Mouse (Mus musculus) spleen, postnatal 10 days (tissue): ENCODE data around the gene Col19a1.
"Not testable (repeated sequence)": the region's sequence is repeated elsewhere in the genome, so short reads cannot be mapped to it uniquely, and the experiment has no call there.

Source experiments
- DNase-seq, 2 experiments: peaks; one replicate each; pipeline ENCODE4 v3.0.0; 2021 to 2022; ENCODE audit warnings: low spot score in 2 of 2

Gene Col19a1

DNA sequence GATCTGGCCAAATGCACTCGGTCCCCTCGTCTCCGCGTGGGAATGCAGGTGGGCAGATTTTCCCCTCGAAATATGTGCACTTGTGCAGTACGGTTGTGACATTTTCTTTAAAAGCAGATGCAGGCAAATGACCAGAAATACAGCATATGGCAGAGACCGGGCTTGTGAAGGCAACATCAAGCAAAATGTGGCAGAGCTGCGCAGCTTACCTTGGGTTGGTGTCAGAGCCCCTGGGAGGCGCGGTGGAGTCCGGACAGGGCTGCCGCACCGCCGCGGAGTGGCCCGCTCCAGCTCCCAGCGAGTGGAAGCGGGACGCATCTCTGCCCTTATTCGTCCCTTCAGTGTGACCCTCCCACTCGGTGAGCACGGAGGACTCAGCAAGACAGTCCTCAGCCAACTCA lies at the start of gene Col19a1:
Col19a1 (minus strand) TSS at position 332 of the 401 bp plus-strand sequence.
- DNase-seq, result peak in 1 of 2 experiments; percentile 12

DNA sequence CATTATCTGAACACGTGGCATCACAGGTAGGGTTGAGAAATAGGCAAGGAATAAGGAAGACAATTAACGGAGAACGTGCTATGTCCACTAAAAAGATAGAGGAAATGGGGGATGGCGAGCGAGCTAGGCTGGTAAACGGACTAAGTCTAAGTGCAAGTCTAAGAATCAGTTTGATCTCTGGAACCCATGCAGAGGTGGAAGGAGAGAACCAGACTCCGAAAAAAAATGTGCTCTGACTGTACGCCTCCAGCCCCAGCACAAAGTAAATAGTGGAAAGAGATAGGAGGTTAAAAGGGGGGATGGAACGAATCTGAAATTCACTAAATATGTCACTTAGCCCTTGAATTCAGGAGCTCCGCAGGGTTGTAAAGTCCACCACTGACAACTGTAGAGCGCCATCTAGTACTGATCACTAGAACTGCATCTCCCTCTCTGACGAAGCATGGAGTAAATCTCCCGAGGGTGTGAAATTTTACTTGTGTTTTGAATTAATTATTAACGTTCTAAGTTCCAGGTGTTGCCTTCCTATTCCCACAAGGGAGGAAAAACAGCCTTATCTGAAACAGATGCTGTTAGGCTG lies 46.4 kb upstream of the Col19a1 start:
- no peak for DNase-seq

DNA sequence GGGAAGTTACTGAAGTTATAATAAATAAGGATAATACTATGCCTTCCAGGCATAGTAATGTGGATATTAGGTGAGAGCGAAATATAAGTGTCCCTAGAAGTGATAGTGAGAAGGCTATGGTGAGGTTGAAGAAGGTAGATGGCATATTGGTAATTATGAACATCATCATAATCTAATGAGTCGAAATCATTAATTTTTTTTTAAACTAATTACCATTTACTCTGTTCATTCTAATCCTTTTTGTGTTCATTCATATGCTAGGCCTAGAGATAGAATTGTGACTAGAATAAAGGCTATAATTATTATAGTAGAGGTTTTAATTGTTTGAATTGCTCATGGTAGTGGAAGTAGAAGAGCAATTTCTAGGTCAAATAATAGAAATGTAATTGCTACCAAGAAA lies 25.3 kb upstream of the Col19a1 start:
- not testable (repeated sequence) for DNase-seq

DNA sequence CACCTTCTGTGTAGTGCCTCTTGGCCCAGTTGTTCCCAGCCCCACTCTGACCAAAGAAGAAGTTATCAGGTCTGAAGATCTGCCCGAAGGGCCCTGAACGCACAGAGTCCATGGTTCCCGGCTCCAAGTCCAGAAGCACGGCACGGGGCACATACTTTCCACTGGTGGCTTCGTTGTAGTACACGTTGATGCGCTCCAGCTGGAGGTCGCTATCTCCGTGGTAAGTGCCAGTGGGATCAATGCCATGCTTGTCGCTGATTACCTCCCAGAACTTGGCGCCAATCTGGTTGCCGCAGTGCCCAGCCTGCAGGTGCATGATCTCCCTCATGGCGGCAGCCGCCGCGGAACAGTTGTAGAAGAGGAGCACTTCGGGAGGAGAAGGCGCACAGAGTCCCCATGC lies 7.8 kb upstream of the Col19a1 start:
- DNase-seq, result no peak

DNA sequence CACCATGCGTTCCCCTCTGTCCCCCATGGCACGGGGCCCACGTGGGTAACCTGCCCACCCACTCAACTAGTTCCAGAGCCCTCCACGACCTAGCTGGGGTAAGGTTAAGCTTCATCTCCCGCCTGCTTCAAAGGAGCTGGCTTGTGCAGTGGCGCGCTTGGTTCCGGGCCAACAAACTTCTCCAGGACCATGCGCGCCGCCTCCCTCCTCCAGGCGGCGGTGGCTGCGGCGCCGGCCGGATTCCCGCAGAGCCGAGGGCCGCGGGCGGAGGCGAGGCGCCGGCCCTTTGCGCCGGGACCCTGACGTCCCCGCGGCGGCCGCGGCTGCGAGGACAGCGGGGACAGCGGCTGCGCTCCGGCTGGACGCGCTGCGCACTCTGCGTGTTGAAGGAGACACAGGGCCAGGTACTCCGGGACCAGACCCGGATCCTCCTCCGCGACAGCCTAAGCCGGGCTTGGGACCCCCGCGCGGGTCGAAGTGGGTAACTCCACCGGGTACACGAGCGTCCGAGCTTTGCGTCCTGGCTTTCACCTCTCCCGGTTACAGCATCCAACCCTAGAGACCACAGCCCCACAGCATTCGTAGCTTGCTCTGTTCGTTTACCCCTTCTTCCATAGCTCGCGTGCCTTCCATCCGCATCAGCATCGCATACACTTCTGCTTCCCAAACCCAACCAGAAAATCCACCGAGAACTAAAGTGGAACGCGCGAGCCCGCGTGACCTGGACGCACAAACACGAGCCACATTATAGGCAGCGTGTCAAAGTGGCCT lies 717 bp downstream of the Col19a1 start:
- DNase-seq, result peak in 1 of 2 experiments; percentile 12

DNA sequence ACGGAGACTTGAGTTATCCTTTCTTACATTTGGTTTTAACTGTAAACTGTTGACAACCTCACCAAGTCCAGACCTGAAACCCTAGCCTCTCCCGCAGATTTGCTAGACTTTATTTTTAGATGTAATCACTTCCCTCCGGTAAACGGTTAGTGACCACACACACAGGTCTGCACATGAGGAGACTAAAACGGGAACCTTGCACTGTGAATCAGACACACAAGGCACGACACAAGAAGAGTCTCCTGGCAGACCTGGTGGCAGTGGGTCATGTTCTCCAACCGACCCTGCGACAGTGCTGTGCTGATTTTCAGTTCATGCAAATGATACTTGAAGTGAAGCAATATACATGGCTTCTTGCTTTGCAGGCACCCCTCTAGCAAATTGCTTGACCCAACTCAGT lies 14.7 kb downstream of the Col19a1 start:
- DNase-seq, result no peak

DNA sequence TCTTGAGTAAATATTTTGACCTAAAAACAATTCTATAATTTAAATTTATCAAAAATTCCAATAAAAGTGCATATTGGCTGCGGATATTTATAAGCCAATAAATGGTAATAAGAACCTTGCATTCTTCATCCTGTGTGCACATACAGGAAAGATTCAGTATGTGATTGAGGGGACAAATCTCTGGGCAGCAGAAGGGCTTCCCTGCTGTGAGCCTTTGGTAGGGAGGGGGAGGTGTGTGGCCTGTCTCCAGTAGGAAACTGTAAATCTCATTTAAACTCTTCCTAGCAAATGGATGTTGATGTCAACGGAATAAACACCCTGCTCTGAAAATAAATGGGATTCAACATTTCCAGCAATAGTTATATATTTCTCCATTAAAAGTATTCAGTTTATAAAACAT lies 23.2 kb downstream of the Col19a1 start:
- DNase-seq, result no peak

DNA sequence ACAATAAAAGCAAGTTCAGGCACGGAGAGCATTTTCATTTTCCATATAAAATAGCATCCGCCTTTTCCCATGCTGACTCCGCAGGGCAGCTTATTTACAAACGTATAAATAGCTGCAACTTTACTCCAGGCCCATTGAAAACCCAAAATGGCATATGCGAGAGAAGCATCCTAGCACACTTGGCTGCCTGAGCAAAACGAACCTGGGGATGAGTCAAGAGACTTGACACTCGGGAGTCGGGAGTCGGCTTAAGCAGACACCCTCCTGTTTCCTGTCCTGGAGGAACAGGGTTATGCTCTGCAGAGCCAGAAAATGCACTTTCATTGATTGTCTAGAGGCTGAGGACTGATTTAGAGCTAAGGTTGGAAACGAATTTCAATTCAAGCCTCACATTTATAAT lies 29.3 kb downstream of the Col19a1 start:
- DNase-seq, result no peak

DNA sequence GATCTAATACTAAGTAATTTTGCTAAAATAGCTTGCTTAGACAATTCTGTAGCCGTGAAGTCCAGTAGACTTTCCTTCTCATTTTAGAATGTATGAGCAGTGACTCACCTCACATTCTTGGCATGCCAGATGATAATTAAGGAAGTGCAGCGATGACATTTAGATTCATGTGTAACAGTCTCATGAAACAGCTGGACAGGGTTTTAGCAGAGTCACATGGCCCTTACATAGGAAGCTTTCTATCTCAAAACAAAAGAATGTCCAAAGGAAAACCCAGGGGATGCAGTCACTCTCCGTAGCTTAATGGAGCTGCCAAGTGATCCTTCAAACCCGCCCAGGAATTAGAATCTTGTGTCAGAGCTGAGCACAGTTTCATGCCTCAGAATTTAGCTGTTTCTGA lies 33.8 kb downstream of the Col19a1 start:
- no peak for DNase-seq

DNA sequence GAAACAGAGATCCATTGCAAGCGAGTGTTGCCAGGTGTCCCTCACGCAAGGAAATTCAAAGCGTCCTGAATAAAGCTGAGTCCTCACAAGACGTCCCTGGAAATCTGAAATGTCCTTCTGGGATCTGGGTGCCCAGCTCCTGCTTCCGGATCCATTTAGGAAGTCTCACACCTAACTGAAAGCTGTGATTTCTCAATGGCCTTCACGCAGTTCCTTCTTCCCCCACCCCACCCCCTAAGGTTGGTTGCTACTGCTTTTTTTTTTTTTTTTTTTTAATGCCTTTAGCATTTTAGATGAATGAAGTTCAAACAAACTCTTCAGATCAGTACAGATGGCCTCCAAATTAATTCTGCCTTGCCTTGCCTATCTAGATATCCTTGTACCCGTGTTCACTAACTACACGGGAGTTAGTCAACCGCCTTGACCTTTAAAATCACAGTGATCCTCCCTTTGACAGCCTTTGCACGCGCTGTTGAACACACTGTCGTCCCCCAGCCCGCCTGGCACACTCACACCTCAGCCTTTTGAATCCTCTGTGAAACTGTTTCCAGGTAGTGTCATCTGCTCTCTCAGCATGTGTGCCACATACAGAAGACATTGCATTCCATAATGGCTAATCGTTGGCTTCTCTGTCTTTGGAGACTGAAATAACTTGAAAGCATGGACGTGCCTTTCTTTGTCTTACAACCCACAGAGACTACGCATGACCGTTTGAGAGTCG lies 36.6 kb downstream of the Col19a1 start:
- no peak for DNase-seq

DNA sequence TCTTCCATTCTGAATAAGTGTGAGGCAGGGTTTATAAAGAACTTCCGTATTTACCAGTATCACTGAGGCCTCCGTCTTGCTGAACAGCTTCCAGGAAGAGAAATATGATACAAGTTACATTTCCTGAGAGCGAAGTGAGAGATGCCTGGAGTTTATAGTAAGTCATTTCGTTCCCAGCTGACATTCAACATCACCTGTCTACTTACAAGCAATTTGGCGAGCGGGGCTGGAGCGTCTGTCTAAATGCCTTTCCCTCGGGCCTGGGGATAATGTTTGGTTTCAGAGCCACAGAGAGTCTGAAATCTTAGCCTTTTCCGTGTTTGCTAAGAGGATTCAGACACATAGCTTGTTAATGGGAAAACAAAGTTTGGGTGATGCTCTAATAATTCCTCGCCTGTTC lies 37.2 kb downstream of the Col19a1 start:
- DNase-seq, result no peak

DNA sequence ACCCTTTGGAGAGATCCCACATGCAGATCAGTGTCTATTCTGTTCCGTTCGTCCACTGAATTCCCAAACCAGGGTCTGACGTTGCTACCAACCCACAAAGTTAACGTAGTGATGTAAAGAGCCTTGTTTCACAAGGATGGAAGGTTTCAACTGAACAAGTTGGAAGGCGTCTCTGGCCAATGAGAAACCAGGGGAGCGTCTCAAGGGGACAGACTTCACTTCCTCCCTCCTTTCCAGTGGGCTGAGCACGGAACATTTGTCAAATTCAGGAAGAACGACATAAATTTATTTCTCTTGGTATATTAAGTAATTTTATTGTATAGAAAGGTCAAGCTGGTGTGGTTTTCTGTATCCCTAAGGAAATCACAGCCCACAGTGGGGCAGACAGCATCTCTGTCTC lies 38.2 kb downstream of the Col19a1 start:
- no peak for DNase-seq

DNA sequence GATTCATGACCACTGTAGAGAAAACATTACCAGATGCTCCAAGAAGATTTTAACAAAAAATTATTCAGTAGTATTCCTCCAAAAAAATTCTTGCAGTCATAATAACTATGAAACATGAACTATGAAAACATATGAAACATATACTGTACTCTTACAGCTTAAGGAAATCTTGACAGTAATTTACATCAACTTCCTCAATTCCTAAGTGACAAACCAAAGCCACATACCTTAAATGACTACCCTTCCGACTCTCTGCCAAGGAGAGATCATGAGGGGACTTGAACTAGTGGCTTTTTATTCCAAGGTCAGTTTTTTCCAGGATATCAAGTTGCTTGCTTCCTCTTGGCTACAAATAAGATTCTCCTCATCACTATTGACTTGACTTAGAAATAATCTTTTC lies 39.7 kb downstream of the Col19a1 start:
- DNase-seq, result no peak

DNA sequence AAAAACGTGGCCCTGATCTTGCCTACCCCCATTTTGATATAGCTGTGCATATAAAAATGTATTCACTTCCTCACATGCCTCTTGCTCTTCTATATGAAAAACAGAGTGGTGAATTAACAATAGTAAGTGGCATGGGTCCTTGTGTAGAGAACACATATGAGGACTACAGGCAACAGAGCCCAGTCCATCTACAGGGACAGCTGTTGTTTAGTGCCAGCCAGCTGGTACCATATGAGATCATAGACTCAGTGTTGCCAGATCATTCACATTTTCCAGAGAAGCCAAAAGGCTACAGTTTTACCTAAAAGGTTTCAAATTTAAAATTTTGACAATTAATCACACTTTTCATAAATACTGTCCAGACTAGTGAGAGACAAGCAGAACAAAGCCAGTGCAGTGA lies 47.4 kb downstream of the Col19a1 start:
- DNase-seq, result no peak

DNA sequence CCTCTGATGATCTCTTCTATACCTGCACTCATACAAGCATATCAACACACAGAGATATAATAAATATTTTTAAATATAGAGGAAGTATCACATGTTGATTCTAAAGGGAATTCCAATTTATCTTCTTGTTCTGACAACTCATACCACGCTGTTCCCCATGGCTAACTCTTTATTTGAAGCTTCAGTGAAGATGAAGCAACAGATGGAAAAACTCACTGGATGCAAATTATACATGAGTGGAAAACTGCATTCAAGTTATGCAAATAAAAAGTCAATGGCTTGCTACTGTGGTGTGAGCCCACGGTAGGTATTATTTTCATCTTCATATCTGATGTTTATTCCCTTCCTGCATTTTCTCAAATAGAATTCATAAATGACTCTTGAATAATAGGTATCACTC lies 60.1 kb downstream of the Col19a1 start:
- DNase-seq, result no peak

DNA sequence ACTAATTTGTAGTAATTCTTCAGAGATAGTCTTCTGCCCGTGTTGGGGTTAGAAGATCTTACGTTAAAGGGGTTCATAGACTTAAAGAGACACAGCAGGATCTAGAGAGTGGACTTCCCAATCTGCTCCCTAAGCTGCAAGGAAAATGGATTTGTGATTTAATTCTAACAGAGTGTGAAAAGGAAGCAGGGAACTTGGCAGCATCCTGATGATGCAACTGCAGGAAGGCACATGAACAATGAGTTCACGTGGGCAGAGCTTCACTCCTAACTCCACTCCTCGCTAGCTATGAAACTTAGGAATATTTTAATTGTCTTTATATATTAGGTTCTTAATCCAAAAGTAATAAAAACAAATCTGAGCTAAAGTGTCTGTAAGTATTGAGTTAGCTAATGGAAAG lies 69.8 kb downstream of the Col19a1 start:
- no peak for DNase-seq

DNA sequence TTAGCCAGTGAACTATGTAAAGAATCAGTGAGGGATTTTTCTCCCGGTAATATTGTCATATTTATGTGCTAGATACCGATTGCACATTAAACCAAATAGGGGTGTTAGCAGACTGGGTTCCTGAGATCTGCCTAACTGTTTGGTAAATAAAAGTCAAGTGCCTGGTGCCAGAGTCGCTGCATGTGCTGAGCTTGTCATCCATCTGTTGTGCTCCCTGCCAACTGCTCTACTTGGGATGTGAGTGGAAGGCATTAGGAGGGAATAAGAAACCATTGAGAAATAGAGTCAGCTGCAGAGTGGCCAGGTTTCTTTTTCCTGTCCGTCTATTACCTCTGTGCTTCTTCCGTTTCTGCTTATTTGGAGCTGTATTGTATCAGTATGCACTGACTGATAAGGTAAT lies 71.9 kb downstream of the Col19a1 start:
- no peak for DNase-seq

DNA sequence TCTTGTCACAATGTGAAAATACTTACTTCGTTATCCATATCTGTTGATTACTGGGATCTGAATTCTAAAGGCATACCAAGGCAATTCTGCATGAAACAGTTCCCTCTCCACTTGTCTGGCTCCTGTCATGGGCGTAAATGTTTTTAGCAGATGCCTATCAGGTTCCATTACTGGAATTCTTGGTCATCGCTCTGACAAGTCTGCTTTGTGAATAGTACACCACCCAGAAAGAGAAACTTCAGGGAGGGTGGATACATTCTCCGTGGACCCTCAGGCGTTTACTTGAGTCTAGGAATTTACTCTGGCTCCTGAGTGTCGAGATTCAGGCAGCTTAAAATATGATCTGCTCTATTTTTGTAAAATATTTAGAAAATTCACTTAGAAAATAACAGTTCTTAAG lies 75.7 kb downstream of the Col19a1 start:
- no peak for DNase-seq

DNA sequence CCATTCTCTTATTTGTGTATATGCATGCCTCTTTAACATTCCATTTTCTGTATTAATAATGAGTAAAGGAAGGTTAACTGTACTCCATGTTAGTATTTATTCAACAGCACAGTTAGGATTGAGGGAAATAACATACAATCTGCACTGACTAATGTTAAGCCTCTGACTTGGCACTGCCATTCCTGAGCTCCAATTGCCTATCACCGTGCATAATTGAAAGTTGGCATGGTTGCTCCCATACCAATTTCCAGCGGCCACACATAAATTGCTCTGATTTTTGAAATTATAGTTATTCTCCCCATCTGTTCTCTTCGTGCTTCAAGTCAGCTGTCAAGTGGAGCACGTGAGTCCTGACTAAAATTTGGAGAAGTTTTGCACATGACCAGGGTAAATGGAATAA lies 91.9 kb downstream of the Col19a1 start:
- DNase-seq, result no peak

DNA sequence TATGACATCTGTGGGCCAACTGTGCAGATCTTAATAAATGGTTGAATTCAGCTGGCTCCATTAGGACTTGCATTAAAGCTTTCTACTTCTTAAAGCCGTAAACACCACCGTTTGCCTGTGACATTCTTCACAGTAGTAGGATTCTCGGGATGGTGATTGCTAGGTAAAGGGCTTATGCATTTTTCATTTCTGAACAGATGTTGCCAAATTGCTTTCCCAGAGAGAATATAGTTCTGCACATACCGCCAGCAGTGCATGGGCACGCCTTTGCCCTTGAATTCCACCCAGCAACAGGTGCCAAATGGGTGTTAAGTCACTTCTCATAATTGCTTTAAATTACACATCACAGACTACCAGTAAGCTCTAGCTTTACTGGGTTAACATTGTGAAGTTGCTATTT lies 103.1 kb downstream of the Col19a1 start:
- no peak for DNase-seq

DNA sequence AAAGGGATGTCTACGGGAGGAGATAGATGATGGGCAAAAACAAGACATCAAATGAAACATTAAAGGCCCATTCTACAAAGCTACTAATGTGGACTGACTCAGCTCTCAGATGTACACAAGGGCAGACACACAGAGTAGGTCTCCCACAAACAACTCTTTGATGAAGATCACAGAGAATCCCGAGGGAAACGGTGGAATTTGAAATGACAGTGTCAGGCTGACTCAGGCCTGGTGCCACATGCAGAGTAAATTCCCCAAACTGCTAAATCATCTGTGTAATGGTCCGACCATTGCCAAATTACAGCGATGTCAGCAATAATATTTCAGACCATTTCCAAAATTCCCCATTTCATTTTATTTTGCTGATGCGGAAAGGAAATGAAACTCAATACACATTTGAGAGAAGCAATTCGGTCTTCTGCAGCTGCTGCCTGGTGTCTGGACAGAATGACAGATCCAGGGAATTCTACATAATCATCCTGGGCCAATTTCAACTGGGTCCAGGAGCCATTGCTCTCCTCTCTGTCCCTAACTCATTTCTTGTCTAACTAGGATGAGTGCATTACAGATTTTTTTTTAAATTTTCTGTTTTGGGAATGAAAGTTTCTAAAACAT lies 116.1 kb downstream of the Col19a1 start:
- DNase-seq, result no peak

DNA sequence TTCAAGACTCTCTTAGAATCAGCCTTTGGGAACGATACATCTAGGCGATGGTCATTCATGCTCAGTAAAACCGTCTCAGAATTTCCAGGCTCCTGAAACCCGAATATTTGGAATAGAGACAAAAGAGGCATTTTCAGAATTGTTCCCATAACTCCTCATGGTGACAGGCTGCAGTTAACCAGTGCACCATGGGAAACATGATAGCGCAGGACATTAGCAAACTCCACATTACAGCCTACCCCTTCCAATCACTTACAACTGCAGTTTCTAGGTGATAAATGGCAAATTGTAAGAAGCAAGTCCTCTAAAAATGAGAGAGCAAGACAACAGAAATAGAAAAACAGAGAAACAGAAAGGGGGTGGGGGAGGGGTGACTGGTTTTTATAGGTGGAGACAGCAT lies 116.6 kb downstream of the Col19a1 start:
- no peak for DNase-seq
